Mouse (Mus musculus) embryonic facial prominence, embryonic 11.5 days (tissue): ENCODE results near the gene Ppp2r2c. TPM values are rescaled to one million over a fixed set of nuclear protein-coding genes. Genes with fewer than 3 reads are reported as not detected.

Source experiments
- ATAC-seq: fragments of 200-750 bp; cut with Nextera tagmentation; replicated peaks from 2 replicates; pipeline ENCODE4 v1.8.0; 2017; ENCODE audit warnings: low read depth; ENCODE audit not compliant: insufficient number of reproducible peaks, low FRiP score, low TSS enrichment
- DNase-seq: peaks from one replicate; pipeline ENCODE4 v3.0.0-alpha.2; 2015; ENCODE audit warnings: low spot score
- H3K27ac ChIP-seq: fragments of 300-500 bp; sonication (generic); replicated peaks from 2 replicates; pipeline ENCODE4 v1.5.1; 2014; ENCODE audit warnings: mild to moderate bottlenecking, low read depth, low read length, control low read depth
- H3K27me3 ChIP-seq: fragments of 300-500 bp; sonication (generic); 2 replicates; pipeline ENCODE4 v1.6.1; 2014; ENCODE audit warnings: mild to moderate bottlenecking, low read length, moderate library complexity, mixed read lengths; ENCODE audit not compliant: control insufficient read depth, insufficient read depth
- H3K36me3 ChIP-seq: fragments of 300-500 bp; sonication (generic); replicated peaks from 2 replicates; pipeline ENCODE4 v1.6.1; 2014; ENCODE audit warnings: low read depth, mild to moderate bottlenecking, low read length, moderate library complexity, mixed read lengths; ENCODE audit not compliant: control insufficient read depth, insufficient read depth
- H3K4me1 ChIP-seq: fragments of 300-500 bp; sonication (generic); 2 replicates; pipeline ENCODE4 v1.6.1; 2014; ENCODE audit warnings: low read length, mixed read lengths; ENCODE audit not compliant: control insufficient read depth, insufficient read depth
- H3K4me2 ChIP-seq: fragments of 300-500 bp; sonication (generic); 2 replicates; pipeline ENCODE4 v1.6.1; 2014; ENCODE audit warnings: low read depth, mild to moderate bottlenecking, control low read depth, low read length, moderate library complexity
- H3K4me3 ChIP-seq: fragments of 300-500 bp; sonication (generic); 2 replicates; pipeline ENCODE4 v1.5.1; 2014; ENCODE audit warnings: low read depth, low read length, control low read depth
- H3K9ac ChIP-seq: fragments of 300-500 bp; sonication (generic); replicated peaks from 2 replicates; pipeline ENCODE4 v1.6.1; 2014; ENCODE audit warnings: mild to moderate bottlenecking, control low read depth, low read length
- H3K9me3 ChIP-seq: fragments of 300-500 bp; sonication (generic); replicated peaks from 2 replicates; pipeline ENCODE4 v1.6.1; 2016; ENCODE audit warnings: mild to moderate bottlenecking, low read length, inconsistent platforms, mixed read lengths; ENCODE audit not compliant: control insufficient read depth
- WGBS: fragments of 180-500 bp; shearing (Covaris S2); extraction: QIAGEN DNeasy Blood & Tissue Kit; methylation state at CpG from one replicate; pipeline ENCODE4 v1.1.7; 2014; 5-methylcytosine and 5-hydroxymethylcytosine counted together
- polyA plus RNA-seq: library from polyadenylated mRNA; unstranded; fragments of >200 nt; fragmentation: Nextera tagmentation; extraction: Ambion mirVana; gene quantifications from 2 replicates; pipeline ENCODE4 v1.2.1, GENCODE M21; 2014

Ppp2r2c gene
- polyA plus RNA-seq, 1 experiment from 2014 or later = 1.2 TPM

- no peaks in the 10 kb centered on the region for H3K36me3 ChIP-seq
- 72% methylated on average over 4 of the region's 4 CpGs for WGBS
- no peak for ATAC-seq
- H3K27me3 ChIP-seq = peaks cover 8% of the 10 kb centered on the region
- no peak overlapping the region for H3K27ac ChIP-seq
- no peak overlapping the region for H3K4me2 ChIP-seq
- H3K4me1 ChIP-seq = no peaks in the 10 kb centered on the region
- H3K4me3 ChIP-seq = no peak overlapping the region
- no peak for DNase-seq
- H3K9me3 ChIP-seq = no peaks in the 10 kb centered on the region
- no peak overlapping the region for H3K9ac ChIP-seq
These were observed 7.6 kb downstream of the Ppp2r2c start for GRCm38 (mm10) chr5:36875956-36876355.

- Histone ChIP-seq H3K4me1 (no peaks in the 10 kb centered on the region), H3K27me3 (peaks cover 2% of the 10 kb centered on the region; the same call in 1 of the 2 replicates), H3K9ac (no peak overlapping the region), H3K4me2 (no peak overlapping the region), H3K36me3 (no peaks in the 10 kb centered on the region), H3K4me3 (no peak overlapping the region), H3K9me3 (no peaks in the 10 kb centered on the region), H3K27ac (no peak overlapping the region)
- WGBS = 33% methylated on average over 7 of the region's 7 CpGs
- ATAC-seq = no peak
- DNase-seq = no peak
These were observed 8.6 kb downstream of the Ppp2r2c start for GRCm38 (mm10) chr5:36876777-36877396.

DNA sequence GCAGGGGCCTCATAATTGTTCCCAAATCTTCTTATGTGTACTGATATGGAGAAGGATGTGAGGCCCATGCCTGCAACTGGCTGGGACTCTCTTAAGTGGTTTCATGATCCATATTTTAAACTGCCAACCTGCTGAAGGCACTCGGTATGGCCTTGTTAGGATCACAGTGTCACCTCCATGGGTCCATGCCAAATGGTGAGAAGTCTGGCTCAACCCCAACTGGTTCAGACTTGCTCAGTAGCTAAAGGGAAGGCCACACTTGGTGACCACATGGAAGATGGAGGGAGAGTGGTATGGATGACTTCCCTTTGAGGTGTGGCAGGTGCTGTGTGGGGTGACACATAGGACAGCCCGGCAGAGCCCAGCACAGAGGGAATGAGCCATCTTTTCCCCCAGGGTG is 9.3 kb downstream of the Ppp2r2c start:
- 81% methylated on average over 2 of the region's 2 CpGs for whole genome bisulfite sequencing
- ATAC-seq (no peak), DNase-seq (no peak)
- Histone ChIP-seq H3K9ac (no peak overlapping the region), H3K9me3 (no peaks in the 10 kb centered on the region), H3K4me3 (no peak overlapping the region), H3K4me1 (no peaks in the 10 kb centered on the region), H3K27me3 (peaks cover 1% of the 10 kb centered on the region; the same call in 1 of the 2 replicates), H3K36me3 (no peaks in the 10 kb centered on the region), H3K4me2 (no peak overlapping the region), H3K27ac (no peak overlapping the region)

DNA sequence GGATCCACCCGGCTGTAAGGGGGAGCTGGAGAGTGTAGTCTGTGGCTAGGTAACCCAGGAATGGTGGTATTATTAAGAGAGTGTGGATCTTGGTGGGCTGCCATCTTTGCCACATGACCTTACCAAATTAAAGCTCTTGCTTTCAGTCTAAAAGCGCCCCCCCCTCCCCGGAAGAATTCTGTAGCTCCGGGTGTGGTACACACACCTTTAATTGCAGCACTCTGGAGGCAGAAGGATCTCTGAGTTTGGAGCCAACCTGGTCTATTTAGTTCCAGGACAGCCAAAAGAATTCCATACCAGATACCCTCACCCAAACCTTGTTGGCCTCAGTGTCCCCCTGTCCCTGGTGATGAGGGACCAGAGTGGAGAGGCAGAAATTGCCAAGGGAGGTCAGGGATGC is 10.5 kb downstream of the Ppp2r2c start:
- Histone ChIP-seq H3K4me1 (no peaks in the 10 kb centered on the region), H3K27ac (no peak overlapping the region), H3K4me2 (no peak overlapping the region), H3K36me3 (no peaks in the 10 kb centered on the region), H3K9ac (no peak overlapping the region), H3K4me3 (no peak overlapping the region), H3K9me3 (no peaks in the 10 kb centered on the region), H3K27me3 (no peaks in the 10 kb centered on the region)
- ATAC-seq (no peak), DNase-seq (no peak)
- 84% methylated on average over 4 of the region's 4 CpGs for WGBS

- WGBS = 93% methylated on average over 5 of the region's 5 CpGs
These were observed 12.3 kb downstream of the Ppp2r2c start for GRCm38 (mm10) chr5:36880622-36881021.

DNA sequence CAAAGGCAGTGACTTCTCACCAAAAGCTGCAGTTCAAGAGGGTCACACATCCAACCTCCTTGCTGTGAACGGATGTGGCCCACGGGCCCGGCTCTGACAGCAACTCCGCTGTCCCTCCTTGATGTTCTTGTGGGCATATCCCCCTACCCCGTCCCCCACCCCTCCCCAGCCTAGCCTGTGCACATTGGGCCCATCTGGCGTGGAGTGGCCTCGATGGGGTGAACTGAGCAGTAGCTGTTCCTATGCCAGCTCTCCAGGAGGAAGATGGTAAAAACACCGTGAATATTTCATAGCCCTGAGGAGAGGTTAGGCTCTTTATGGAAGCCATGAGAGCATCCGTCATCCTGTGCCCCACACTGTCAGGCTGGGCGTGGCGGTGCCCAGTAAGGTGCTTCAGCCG is 15.2 kb downstream of the Ppp2r2c start:
- H3K4me2 ChIP-seq = no peak overlapping the region
- H3K9me3 ChIP-seq = no peaks in the 10 kb centered on the region
- H3K27me3 ChIP-seq = no peaks in the 10 kb centered on the region
- ATAC-seq = no peak
- no peak for DNase-seq
- H3K36me3 ChIP-seq = no peaks in the 10 kb centered on the region
- H3K4me3 ChIP-seq = no peak overlapping the region
- no peaks in the 10 kb centered on the region for H3K4me1 ChIP-seq
- no peak overlapping the region for H3K9ac ChIP-seq
- no peak overlapping the region for H3K27ac ChIP-seq
- 74% methylated on average over 12 of the region's 12 CpGs for WGBS

More at GRCm38 (mm10) chr5:36880622-36881021, 12.3 kb downstream of the Ppp2r2c start:
- Histone ChIP-seq H3K9me3 (no peaks in the 10 kb centered on the region), H3K4me1 (no peaks in the 10 kb centered on the region), H3K4me2 (no peak overlapping the region), H3K36me3 (no peaks in the 10 kb centered on the region), H3K27me3 (no peaks in the 10 kb centered on the region), H3K27ac (no peak overlapping the region), H3K4me3 (no peak overlapping the region), H3K9ac (no peak overlapping the region)
- ATAC-seq (no peak), DNase-seq (no peak)

DNA sequence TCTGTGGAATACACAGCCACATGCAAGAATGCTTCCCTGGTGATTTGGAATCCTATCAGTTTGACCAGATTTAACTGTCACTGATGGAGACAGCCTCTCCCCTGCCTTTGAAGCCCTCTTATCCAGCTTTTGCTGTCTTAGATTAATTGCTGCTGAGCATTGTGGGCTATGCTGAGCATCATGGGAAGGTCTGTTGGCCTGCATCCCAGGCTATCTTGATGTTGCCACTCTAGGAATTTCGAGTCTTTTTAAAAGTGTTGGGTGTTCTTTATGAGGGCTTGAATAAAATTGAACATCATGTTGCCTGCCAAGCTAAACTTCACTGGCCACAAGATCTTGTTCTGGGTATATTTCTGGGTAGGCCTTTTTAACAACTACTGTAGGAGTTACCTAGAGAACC is 16.8 kb downstream of the Ppp2r2c start:
- H3K4me1 ChIP-seq = no peaks in the 10 kb centered on the region
- no peak overlapping the region for H3K4me3 ChIP-seq
- no peaks in the 10 kb centered on the region for H3K9me3 ChIP-seq
- H3K36me3 ChIP-seq = no peaks in the 10 kb centered on the region
- no peak for ATAC-seq
- DNase-seq = no peak
- 87% methylated on average over 1 of the region's 1 CpGs for WGBS
- H3K9ac ChIP-seq = no peak overlapping the region
- H3K27me3 ChIP-seq = no peaks in the 10 kb centered on the region
- H3K27ac ChIP-seq = no peak overlapping the region
- H3K4me2 ChIP-seq = no peak overlapping the region

GRCm38 (mm10) chr5:36885595-36885994 is 17.3 kb downstream of the Ppp2r2c start:
- Histone ChIP-seq H3K4me2 (no peak overlapping the region), H3K27ac (no peak overlapping the region), H3K4me3 (no peak overlapping the region), H3K9me3 (no peaks in the 10 kb centered on the region), H3K27me3 (no peaks in the 10 kb centered on the region), H3K4me1 (no peaks in the 10 kb centered on the region), H3K9ac (no peak overlapping the region), H3K36me3 (no peaks in the 10 kb centered on the region)
- 79% methylated on average over 5 of the region's 5 CpGs for WGBS
- ATAC-seq (no peak), DNase-seq (no peak)
